Mouse (Mus musculus): ENCODE data around the gene Fbxl2.

- TF ChIP-seq CTCF (IDR thresholded peaks at IDR 0.05; ENCODE audit: control insufficient read depth, insufficient read depth, low read length), result peak; percentile 47; the same call in 1 of the 2 replicates
- TF ChIP-seq POLR2A (IDR thresholded peaks at IDR 0.05; ENCODE audit: borderline replicate concordance, control insufficient read depth, low read depth, low read length), result peak; percentile 38; the same call in 1 of the 2 replicates
Measured at GRCm38 (mm10) chr9:113970041-113970440, 76.0 kb downstream of the Fbxl2 start.
